Mouse (Mus musculus): ENCODE data around the gene Tpmt. TPM values are rescaled to one million over a fixed set of nuclear protein-coding genes. Genes with fewer than 3 reads are reported as not detected.

Gene Tpmt
- polyA plus RNA-seq, 1 experiment, result 52.6 TPM

GRCm38 (mm10) chr13:47043030-47043680, 1.4 kb downstream of the Tpmt start, which contains the start of gene Kdm1b:
Gene Kdm1b (plus strand): TSS chr13:47043499.
- under 1% methylated on average over 48 of the region's 48 CpGs for WGBS
- peaks cover 28% of the 10 kb centered on the region; the same call in 1 of the 2 replicates for H3K4me1 ChIP-seq (ENCODE audit: control insufficient read depth, insufficient read depth, low read length)
- TF ChIP-seq CTCF (conservative IDR thresholded peaks at IDR 0.05; ENCODE audit: insufficient read depth, insufficient read length, low read depth, low read length) (no peak), POLR2A (IDR thresholded peaks at IDR 0.05; ENCODE audit: low read depth, low read length) (peak; percentile 60)
- H3K4me3 ChIP-seq (ENCODE audit: insufficient read depth, low read depth, low read length), result peak within 1 kb of the TSS; percentile 86
- H3K27ac ChIP-seq (ENCODE audit: insufficient read depth, low read depth, low read length), result peak within 1 kb of the TSS; percentile 91
- DNase-seq, result peak; percentile 100
- no peaks in the 10 kb centered on the region for H3K36me3 ChIP-seq (ENCODE audit: control insufficient read depth, insufficient read depth, low read length)
- no peaks in the 10 kb centered on the region for H3K27me3 ChIP-seq (replicated peaks; ENCODE audit: control insufficient read depth, insufficient read depth, low read length)

- peak overlapping the region; percentile 21 for H3K4me3 ChIP-seq (ENCODE audit: insufficient read depth, low read depth, low read length)
- DNase-seq, result peak; percentile 66
- WGBS, result 28% methylated on average over 8 of the region's 8 CpGs
- no peaks in the 10 kb centered on the region for H3K27me3 ChIP-seq (replicated peaks; ENCODE audit: control insufficient read depth, insufficient read depth, low read length)
- peaks cover 24% of the 10 kb centered on the region; the same call in 1 of the 2 replicates for H3K4me1 ChIP-seq (ENCODE audit: control insufficient read depth, insufficient read depth, low read length)
- H3K27ac ChIP-seq (ENCODE audit: insufficient read depth, low read depth, low read length), result peak overlapping the region; percentile 91; the same call in 1 of the 2 replicates
- TF ChIP-seq CTCF (conservative IDR thresholded peaks at IDR 0.05; ENCODE audit: insufficient read depth, insufficient read length, low read depth, low read length), result peak; percentile 15; the same call in 1 of the 2 replicates
- no peak for TF ChIP-seq POLR2A (IDR thresholded peaks at IDR 0.05; ENCODE audit: low read depth, low read length)
- no peaks in the 10 kb centered on the region for H3K36me3 ChIP-seq (ENCODE audit: control insufficient read depth, insufficient read depth, low read length)
Observed at GRCm38 (mm10) chr13:47042024-47042633, 2.4 kb downstream of the Tpmt start.

GRCm38 (mm10) chr13:47040061-47040460, 4.5 kb downstream of the Tpmt start:
- peak overlapping the region; percentile 82 for H3K27ac ChIP-seq (ENCODE audit: insufficient read depth, low read depth, low read length)
- peak; percentile 77 for DNase-seq
- TF ChIP-seq CTCF (conservative IDR thresholded peaks at IDR 0.05; ENCODE audit: insufficient read depth, insufficient read length, low read depth, low read length) (no peak), POLR2A (IDR thresholded peaks at IDR 0.05; ENCODE audit: low read depth, low read length) (no peak)

GRCm38 (mm10) chr13:47037946-47038345, 6.6 kb downstream of the Tpmt start:
- DNase-seq, result no peak
- 82% methylated on average over 6 of the region's 6 CpGs for WGBS
- H3K36me3 ChIP-seq (ENCODE audit: control insufficient read depth, insufficient read depth, low read length), result no peaks in the 10 kb centered on the region

More at GRCm38 (mm10) chr13:47040061-47040460, 4.5 kb downstream of the Tpmt start:
- Histone ChIP-seq H3K4me3 (ENCODE audit: insufficient read depth, low read depth, low read length) (no peak overlapping the region), H3K27me3 (replicated peaks; ENCODE audit: control insufficient read depth, insufficient read depth, low read length) (no peaks in the 10 kb centered on the region), H3K36me3 (ENCODE audit: control insufficient read depth, insufficient read depth, low read length) (no peaks in the 10 kb centered on the region), H3K4me1 (ENCODE audit: control insufficient read depth, insufficient read depth, low read length) (peaks cover 22% of the 10 kb centered on the region; the same call in 1 of the 2 replicates)
- 28% methylated on average over 5 of the region's 5 CpGs for WGBS

GRCm38 (mm10) chr13:47033602-47034001, 10.9 kb downstream of the Tpmt start:
- Histone ChIP-seq H3K4me1 (ENCODE audit: control insufficient read depth, insufficient read depth, low read length) (peaks cover 10% of the 10 kb centered on the region; the same call in 1 of the 2 replicates), H3K4me3 (ENCODE audit: insufficient read depth, low read depth, low read length) (no peak overlapping the region), H3K27ac (ENCODE audit: insufficient read depth, low read depth, low read length) (no peak overlapping the region), H3K36me3 (ENCODE audit: control insufficient read depth, insufficient read depth, low read length) (no peaks in the 10 kb centered on the region), H3K27me3 (replicated peaks; ENCODE audit: control insufficient read depth, insufficient read depth, low read length) (no peaks in the 10 kb centered on the region)
- TF ChIP-seq CTCF (conservative IDR thresholded peaks at IDR 0.05; ENCODE audit: insufficient read depth, insufficient read length, low read depth, low read length), result no peak
- TF ChIP-seq POLR2A (IDR thresholded peaks at IDR 0.05; ENCODE audit: low read depth, low read length), result no peak
- DNase-seq, result peak; percentile 58
- whole genome bisulfite sequencing, result 83% methylated on average over 4 of the region's 4 CpGs

More at GRCm38 (mm10) chr13:47037946-47038345, 6.6 kb downstream of the Tpmt start:
- Histone ChIP-seq H3K4me3 (ENCODE audit: insufficient read depth, low read depth, low read length) (no peak overlapping the region), H3K4me1 (ENCODE audit: control insufficient read depth, insufficient read depth, low read length) (peaks cover 23% of the 10 kb centered on the region; the same call in 1 of the 2 replicates), H3K27ac (ENCODE audit: insufficient read depth, low read depth, low read length) (no peak overlapping the region), H3K27me3 (replicated peaks; ENCODE audit: control insufficient read depth, insufficient read depth, low read length) (no peaks in the 10 kb centered on the region)
- TF ChIP-seq POLR2A (IDR thresholded peaks at IDR 0.05; ENCODE audit: low read depth, low read length) (no peak), CTCF (conservative IDR thresholded peaks at IDR 0.05; ENCODE audit: insufficient read depth, insufficient read length, low read depth, low read length) (no peak)

- no peak for TF ChIP-seq POLR2A (IDR thresholded peaks at IDR 0.05; ENCODE audit: low read depth, low read length)
- TF ChIP-seq CTCF (conservative IDR thresholded peaks at IDR 0.05; ENCODE audit: insufficient read depth, insufficient read length, low read depth, low read length), result no peak
- DNase-seq, result peak; percentile 83
- Histone ChIP-seq H3K27me3 (replicated peaks; ENCODE audit: control insufficient read depth, insufficient read depth, low read length) (no peaks in the 10 kb centered on the region), H3K4me3 (ENCODE audit: insufficient read depth, low read depth, low read length) (no peak overlapping the region), H3K36me3 (ENCODE audit: control insufficient read depth, insufficient read depth, low read length) (peaks cover 2% of the 10 kb centered on the region; the same call in 1 of the 2 replicates), H3K27ac (ENCODE audit: insufficient read depth, low read depth, low read length) (peak overlapping the region; percentile 34; the same call in 1 of the 2 replicates), H3K4me1 (ENCODE audit: control insufficient read depth, insufficient read depth, low read length) (peaks cover 10% of the 10 kb centered on the region; the same call in 1 of the 2 replicates)
- 66% methylated on average over 17 of the region's 17 CpGs for WGBS
Observed at GRCm38 (mm10) chr13:47030376-47031107, 14.0 kb downstream of the Tpmt start.

Measured in kidney, adult 2 months (tissue).